Mouse (Mus musculus): ENCODE results near the gene Olfr273.

- TF ChIP-seq GATA1 (IDR thresholded peaks at IDR 0.05; ENCODE audit: borderline replicate concordance, low read length) (no peak), FLI1 (IDR thresholded peaks at IDR 0.05; ENCODE audit: low read length) (no peak)
Measured at GRCm38 (mm10) chr4:52864156-52864555, 5.1 kb upstream of the Olfr273 start.
